Mouse (Mus musculus): Measurements from ENCODE around the gene Nedd4. TPM values are rescaled to one million over a fixed set of nuclear protein-coding genes. Genes with fewer than 3 reads are reported as not detected.
A peak's percentile ranks its signal among the peaks of the same experiment; 100 is the strongest.

The Nedd4 gene
- polyA plus RNA-seq, 1 experiment from 2014 or later = 478 TPM

- H3K9me3 ChIP-seq (ENCODE audit: control insufficient read depth, low read length) = no peaks in the 10 kb centered on the region
- H3K36me3 ChIP-seq (replicated peaks; ENCODE audit: control insufficient read depth, insufficient read depth) = peaks cover 55% of the 10 kb centered on the region
- no peak overlapping the region for H3K4me2 ChIP-seq (replicated peaks)
- no peak overlapping the region for H3K27ac ChIP-seq
- H3K27me3 ChIP-seq (ENCODE audit: control insufficient read depth, insufficient read depth, low read length) = no peaks in the 10 kb centered on the region
- 90% methylated on average over 3 of the region's 3 CpGs for WGBS
- DNase-seq (ENCODE audit: low spot score) (no peak), ATAC-seq (ENCODE audit: low FRiP score) (no peak)
- peaks cover 37% of the 10 kb centered on the region for H3K4me1 ChIP-seq (replicated peaks; ENCODE audit: control insufficient read depth, insufficient read depth, low read length)
- no peak overlapping the region for H3K9ac ChIP-seq
- H3K4me3 ChIP-seq (replicated peaks; ENCODE audit: low read length) = no peak overlapping the region
Measured at GRCm38 (mm10) chr9:72667126-72667525, 5.0 kb downstream of the Nedd4 start.

GRCm38 (mm10) chr9:72669383-72669782, 7.2 kb downstream of the Nedd4 start:
- DNase-seq (ENCODE audit: low spot score) (no peak), ATAC-seq (ENCODE audit: low FRiP score) (no peak)
- H3K4me1 ChIP-seq (replicated peaks; ENCODE audit: control insufficient read depth, insufficient read depth, low read length) = peaks cover 27% of the 10 kb centered on the region
- H3K4me3 ChIP-seq (replicated peaks; ENCODE audit: low read length) = no peak overlapping the region
- peaks cover 77% of the 10 kb centered on the region for H3K36me3 ChIP-seq (replicated peaks; ENCODE audit: control insufficient read depth, insufficient read depth)
- WGBS = 83% methylated on average over 7 of the region's 7 CpGs
- no peaks in the 10 kb centered on the region for H3K9me3 ChIP-seq (ENCODE audit: control insufficient read depth, low read length)
- H3K4me2 ChIP-seq (replicated peaks) = no peak overlapping the region
- H3K9ac ChIP-seq = no peak overlapping the region
- H3K27me3 ChIP-seq (ENCODE audit: control insufficient read depth, insufficient read depth, low read length) = no peaks in the 10 kb centered on the region
- H3K27ac ChIP-seq = no peak overlapping the region

- DNase-seq (ENCODE audit: low spot score) = peak; percentile 91
- no peak for ATAC-seq (ENCODE audit: low FRiP score)
Measured at GRCm38 (mm10) chr9:72672361-72672760, 10.2 kb downstream of the Nedd4 start.

GRCm38 (mm10) chr9:72674957-72675744, 13.0 kb downstream of the Nedd4 start:
- DNase-seq (ENCODE audit: low spot score) (no peak), ATAC-seq (ENCODE audit: low FRiP score) (no peak)
- H3K27me3 ChIP-seq (ENCODE audit: control insufficient read depth, insufficient read depth, low read length) = no peaks in the 10 kb centered on the region
- 95% methylated on average over 6 of the region's 6 CpGs for WGBS
- peaks cover 93% of the 10 kb centered on the region for H3K36me3 ChIP-seq (replicated peaks; ENCODE audit: control insufficient read depth, insufficient read depth)
- no peak overlapping the region for H3K4me3 ChIP-seq (replicated peaks; ENCODE audit: low read length)
- no peak overlapping the region for H3K27ac ChIP-seq
- no peak overlapping the region for H3K9ac ChIP-seq
- no peak overlapping the region for H3K4me2 ChIP-seq (replicated peaks)
- H3K9me3 ChIP-seq (ENCODE audit: control insufficient read depth, low read length) = no peaks in the 10 kb centered on the region
- H3K4me1 ChIP-seq (replicated peaks; ENCODE audit: control insufficient read depth, insufficient read depth, low read length) = 0 out of 2 replicates have a peak, but pooled peaks cover 2% of the 10 kb centered on the region

More at GRCm38 (mm10) chr9:72672361-72672760, 10.2 kb downstream of the Nedd4 start:
- Histone ChIP-seq H3K4me1 (replicated peaks; ENCODE audit: control insufficient read depth, insufficient read depth, low read length) (peaks cover 4% of the 10 kb centered on the region; the same call in 1 of the 2 replicates), H3K4me2 (replicated peaks) (no peak overlapping the region), H3K36me3 (replicated peaks; ENCODE audit: control insufficient read depth, insufficient read depth) (peaks cover 85% of the 10 kb centered on the region), H3K27me3 (ENCODE audit: control insufficient read depth, insufficient read depth, low read length) (no peaks in the 10 kb centered on the region), H3K9me3 (ENCODE audit: control insufficient read depth, low read length) (no peaks in the 10 kb centered on the region), H3K9ac (no peak overlapping the region), H3K4me3 (replicated peaks; ENCODE audit: low read length) (no peak overlapping the region), H3K27ac (no peak overlapping the region)
- WGBS = 31% methylated on average over 2 of the region's 2 CpGs

- H3K27ac ChIP-seq = no peak overlapping the region
- no peaks in the 10 kb centered on the region for H3K27me3 ChIP-seq (ENCODE audit: control insufficient read depth, insufficient read depth, low read length)
- 83% methylated on average over 3 of the region's 3 CpGs for WGBS
- peaks cover 89% of the 10 kb centered on the region for H3K36me3 ChIP-seq (replicated peaks; ENCODE audit: control insufficient read depth, insufficient read depth)
- no peaks in the 10 kb centered on the region for H3K9me3 ChIP-seq (ENCODE audit: control insufficient read depth, low read length)
- no peak overlapping the region for H3K4me2 ChIP-seq (replicated peaks)
- no peak for DNase-seq (ENCODE audit: low spot score)
- no peak for ATAC-seq (ENCODE audit: low FRiP score)
- H3K4me3 ChIP-seq (replicated peaks; ENCODE audit: low read length) = no peak overlapping the region
- no peak overlapping the region for H3K9ac ChIP-seq
- H3K4me1 ChIP-seq (replicated peaks; ENCODE audit: control insufficient read depth, insufficient read depth, low read length) = no peaks in the 10 kb centered on the region
Measured at GRCm38 (mm10) chr9:72675745-72676200, 13.6 kb downstream of the Nedd4 start.

- peaks cover 91% of the 10 kb centered on the region for H3K36me3 ChIP-seq (replicated peaks; ENCODE audit: control insufficient read depth, insufficient read depth)
- no peak overlapping the region for H3K27ac ChIP-seq
- ATAC-seq (ENCODE audit: low FRiP score) = no peak
- 87% methylated on average over 5 of the region's 5 CpGs for WGBS
- H3K4me1 ChIP-seq (replicated peaks; ENCODE audit: control insufficient read depth, insufficient read depth, low read length) = no peaks in the 10 kb centered on the region
- H3K9me3 ChIP-seq (ENCODE audit: control insufficient read depth, low read length) = no peaks in the 10 kb centered on the region
- H3K4me3 ChIP-seq (replicated peaks; ENCODE audit: low read length) = no peak overlapping the region
- H3K9ac ChIP-seq = no peak overlapping the region
- H3K4me2 ChIP-seq (replicated peaks) = no peak overlapping the region
- H3K27me3 ChIP-seq (ENCODE audit: control insufficient read depth, insufficient read depth, low read length) = no peaks in the 10 kb centered on the region
- DNase-seq (ENCODE audit: low spot score) = no peak
Measured at GRCm38 (mm10) chr9:72677659-72678058, 15.5 kb downstream of the Nedd4 start.

- no peak for ATAC-seq (ENCODE audit: low FRiP score)
- Histone ChIP-seq H3K4me2 (replicated peaks) (no peak overlapping the region), H3K27ac (no peak overlapping the region), H3K27me3 (ENCODE audit: control insufficient read depth, insufficient read depth, low read length) (no peaks in the 10 kb centered on the region), H3K4me1 (replicated peaks; ENCODE audit: control insufficient read depth, insufficient read depth, low read length) (no peaks in the 10 kb centered on the region), H3K9ac (no peak overlapping the region), H3K4me3 (replicated peaks; ENCODE audit: low read length) (no peak overlapping the region), H3K9me3 (ENCODE audit: control insufficient read depth, low read length) (no peaks in the 10 kb centered on the region), H3K36me3 (replicated peaks; ENCODE audit: control insufficient read depth, insufficient read depth) (peaks cover 87% of the 10 kb centered on the region)
- 83% methylated on average over 4 of the region's 4 CpGs for WGBS
- no peak for DNase-seq (ENCODE audit: low spot score)
Measured at GRCm38 (mm10) chr9:72678771-72679170, 16.6 kb downstream of the Nedd4 start.

GRCm38 (mm10) chr9:72681652-72682228, 19.6 kb downstream of the Nedd4 start:
- Histone ChIP-seq H3K9me3 (ENCODE audit: control insufficient read depth, low read length) (no peaks in the 10 kb centered on the region), H3K4me1 (replicated peaks; ENCODE audit: control insufficient read depth, insufficient read depth, low read length) (no peaks in the 10 kb centered on the region), H3K4me2 (replicated peaks) (no peak overlapping the region), H3K27ac (no peak overlapping the region), H3K27me3 (ENCODE audit: control insufficient read depth, insufficient read depth, low read length) (no peaks in the 10 kb centered on the region), H3K9ac (no peak overlapping the region), H3K4me3 (replicated peaks; ENCODE audit: low read length) (no peak overlapping the region), H3K36me3 (replicated peaks; ENCODE audit: control insufficient read depth, insufficient read depth) (peaks cover 87% of the 10 kb centered on the region)
- ATAC-seq (ENCODE audit: low FRiP score) (no peak), DNase-seq (ENCODE audit: low spot score) (no peak)
- 96% methylated on average over 8 of the region's 8 CpGs for WGBS

- no peak overlapping the region for H3K4me2 ChIP-seq (replicated peaks)
- no peaks in the 10 kb centered on the region for H3K9me3 ChIP-seq (ENCODE audit: control insufficient read depth, low read length)
- DNase-seq (ENCODE audit: low spot score) = no peak
- H3K9ac ChIP-seq = no peak overlapping the region
- no peaks in the 10 kb centered on the region for H3K27me3 ChIP-seq (ENCODE audit: control insufficient read depth, insufficient read depth, low read length)
- no peak overlapping the region for H3K4me3 ChIP-seq (replicated peaks; ENCODE audit: low read length)
- H3K4me1 ChIP-seq (replicated peaks; ENCODE audit: control insufficient read depth, insufficient read depth, low read length) = no peaks in the 10 kb centered on the region
- 97% methylated on average over 1 of the region's 1 CpGs for WGBS
- no peak overlapping the region for H3K27ac ChIP-seq
- H3K36me3 ChIP-seq (replicated peaks; ENCODE audit: control insufficient read depth, insufficient read depth) = peaks cover 87% of the 10 kb centered on the region
- ATAC-seq (ENCODE audit: low FRiP score) = no peak
Measured at GRCm38 (mm10) chr9:72683268-72683667, 21.1 kb downstream of the Nedd4 start.
